Mouse (Mus musculus): ENCODE data around the gene Mvb12b. TPM values are rescaled to one million over a fixed set of nuclear protein-coding genes. Genes with fewer than 3 reads are reported as not detected.

The Mvb12b gene
- polyA plus RNA-seq, 1 experiment: 13.6 TPM

DNA sequence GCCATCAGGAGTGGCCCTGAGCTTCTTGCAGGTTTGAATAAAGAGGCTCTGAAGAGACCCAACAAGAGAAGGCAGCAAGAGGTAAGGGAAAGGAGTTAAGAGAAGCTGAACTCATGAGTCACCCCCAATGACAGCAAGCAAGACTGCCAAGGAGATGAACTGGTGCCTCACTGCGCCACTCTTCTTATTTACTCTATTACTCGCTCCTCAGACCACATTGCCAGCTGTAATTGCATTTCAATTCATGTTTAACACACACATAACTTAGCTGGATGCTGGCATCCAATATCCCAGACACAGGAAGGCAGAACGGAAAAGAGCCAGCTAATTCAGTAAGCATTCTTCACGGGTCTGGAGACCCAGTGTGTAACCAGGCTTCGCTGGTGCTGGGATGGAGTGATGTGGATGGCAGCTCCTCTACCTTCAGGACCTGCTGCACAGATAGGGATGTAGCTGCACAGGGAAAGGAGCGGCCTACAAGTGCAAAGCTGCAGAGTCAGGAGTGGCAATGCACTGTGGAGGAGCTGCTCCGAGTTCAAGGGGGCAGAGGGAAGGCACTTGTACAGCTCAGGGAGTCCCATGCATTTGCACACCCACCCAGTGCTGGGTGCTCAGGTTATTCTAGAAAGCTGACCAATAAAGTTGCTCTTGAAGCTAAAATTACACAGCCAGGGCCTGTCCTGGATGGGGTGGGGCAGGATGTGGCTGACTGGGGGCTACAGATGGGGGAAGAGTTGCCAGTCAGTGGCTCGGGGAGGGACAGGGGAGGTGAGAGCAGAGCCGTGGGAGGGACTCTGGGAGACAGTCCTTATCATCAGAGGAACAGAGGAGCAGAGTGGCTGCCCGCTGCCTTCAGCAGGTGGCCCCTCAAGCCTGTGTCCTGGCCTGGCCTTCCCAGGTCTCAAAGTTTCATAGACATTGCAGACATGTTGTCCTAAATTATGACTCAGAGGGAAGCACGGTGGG, 34.5 kb downstream of the Mvb12b start:
- WGBS: 66% methylated on average over 11 of the region's 11 CpGs
- DNase-seq (ENCODE audit: low read depth in 1 of 2, low spot score in 2 of 2): no peak

DNA sequence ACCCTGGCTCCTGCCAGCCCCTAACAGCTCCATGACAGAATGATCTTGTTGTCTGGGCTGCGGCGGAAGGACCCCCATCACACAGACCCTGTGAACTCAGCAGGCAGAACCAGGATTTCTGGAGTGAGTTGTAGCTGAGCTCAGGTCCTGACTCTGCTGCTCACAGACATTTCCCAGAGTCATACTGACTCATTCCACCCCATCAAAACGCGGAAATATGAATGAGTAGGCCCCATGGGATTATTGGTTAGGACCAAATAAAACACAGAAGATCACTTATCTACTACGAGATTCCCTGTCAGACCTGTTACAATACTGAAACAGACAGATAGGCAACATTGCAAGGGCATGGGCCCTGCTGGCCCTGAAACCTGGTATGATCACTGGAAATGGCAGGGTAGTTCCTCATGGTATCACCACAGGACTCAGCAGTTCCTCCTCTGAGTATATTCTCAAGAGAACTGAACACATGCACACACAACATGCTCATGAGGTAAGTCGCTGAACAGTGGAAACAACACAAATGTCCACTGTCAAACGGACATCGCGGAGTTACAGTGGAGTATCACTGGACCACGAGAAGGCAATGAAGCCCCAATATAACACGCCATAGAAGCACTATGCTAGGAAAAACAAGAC, 40.4 kb downstream of the Mvb12b start:
- DNase-seq (ENCODE audit: low read depth in 1 of 2, low spot score in 2 of 2): no peak
- peaks cover 10% of the 10 kb centered on the region; the same call in 1 of the 2 replicates for H3K4me1 ChIP-seq (ENCODE audit: control insufficient read depth, insufficient read depth, insufficient read length)
- WGBS: 53% methylated on average over 11 of the region's 11 CpGs
- no peak overlapping the region for H3K4me3 ChIP-seq (ENCODE audit: extremely low read depth, insufficient read depth, insufficient read length)
- H3K27ac ChIP-seq (ENCODE audit: insufficient read depth, low read length): no peak overlapping the region
- H3K27me3 ChIP-seq (ENCODE audit: control insufficient read depth, insufficient read depth, low read length): no peaks in the 10 kb centered on the region
- no peaks in the 10 kb centered on the region for H3K36me3 ChIP-seq (ENCODE audit: control insufficient read depth, insufficient read depth, low read length)
- TF ChIP-seq POLR2A (IDR thresholded peaks at IDR 0.05; ENCODE audit: low read depth, low read length) (no peak), CTCF (IDR thresholded peaks at IDR 0.05; ENCODE audit: extremely low read depth, insufficient read depth, insufficient read length, insufficient replicate concordance) (no peak)

More for the DNA sequence above, 34.5 kb downstream of the Mvb12b start:
- no peaks in the 10 kb centered on the region for H3K27me3 ChIP-seq (ENCODE audit: control insufficient read depth, insufficient read depth, low read length)
- peaks cover 4% of the 10 kb centered on the region; the same call in 1 of the 2 replicates for H3K4me1 ChIP-seq (ENCODE audit: control insufficient read depth, insufficient read depth, insufficient read length)
- no peak for TF ChIP-seq POLR2A (IDR thresholded peaks at IDR 0.05; ENCODE audit: low read depth, low read length)
- TF ChIP-seq CTCF (IDR thresholded peaks at IDR 0.05; ENCODE audit: extremely low read depth, insufficient read depth, insufficient read length, insufficient replicate concordance): no peak
- H3K27ac ChIP-seq (ENCODE audit: insufficient read depth, low read length): no peak overlapping the region; the same call in 1 of the 2 replicates
- H3K4me3 ChIP-seq (ENCODE audit: extremely low read depth, insufficient read depth, insufficient read length): no peak overlapping the region
- H3K36me3 ChIP-seq (ENCODE audit: control insufficient read depth, insufficient read depth, low read length): no peaks in the 10 kb centered on the region

DNA sequence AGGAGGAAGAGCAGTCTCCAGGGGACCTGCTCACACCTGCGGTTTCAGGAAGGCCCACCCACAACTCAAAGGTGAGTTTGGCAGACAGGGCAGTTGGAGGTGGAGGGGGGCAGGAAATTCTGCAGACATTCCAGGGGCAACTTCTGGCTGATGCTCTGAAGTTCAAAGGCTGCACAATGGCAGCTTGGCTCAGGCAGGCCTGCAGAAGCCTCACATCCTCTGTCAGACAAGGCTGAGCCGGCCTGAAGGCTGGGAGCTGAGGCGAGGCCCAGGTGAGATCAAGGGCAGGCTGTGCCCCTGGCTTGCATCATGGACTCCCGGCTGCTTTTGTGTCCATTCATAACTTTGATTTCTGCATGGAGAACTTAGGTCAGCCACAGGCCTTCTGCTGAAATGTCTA, 41.1 kb downstream of the Mvb12b start:
- TF ChIP-seq CTCF (IDR thresholded peaks at IDR 0.05; ENCODE audit: extremely low read depth, insufficient read depth, insufficient read length, insufficient replicate concordance) (no peak), POLR2A (IDR thresholded peaks at IDR 0.05; ENCODE audit: low read depth, low read length) (no peak)
- Histone ChIP-seq H3K4me1 (ENCODE audit: control insufficient read depth, insufficient read depth, insufficient read length) (peaks cover 10% of the 10 kb centered on the region; the same call in 1 of the 2 replicates), H3K4me3 (ENCODE audit: extremely low read depth, insufficient read depth, insufficient read length) (no peak overlapping the region), H3K36me3 (ENCODE audit: control insufficient read depth, insufficient read depth, low read length) (no peaks in the 10 kb centered on the region), H3K27me3 (ENCODE audit: control insufficient read depth, insufficient read depth, low read length) (no peaks in the 10 kb centered on the region), H3K27ac (ENCODE audit: insufficient read depth, low read length) (no peak overlapping the region)
- 54% methylated on average over 4 of the region's 4 CpGs for WGBS
- no peak for DNase-seq (ENCODE audit: low read depth in 1 of 2, low spot score in 2 of 2)

DNA sequence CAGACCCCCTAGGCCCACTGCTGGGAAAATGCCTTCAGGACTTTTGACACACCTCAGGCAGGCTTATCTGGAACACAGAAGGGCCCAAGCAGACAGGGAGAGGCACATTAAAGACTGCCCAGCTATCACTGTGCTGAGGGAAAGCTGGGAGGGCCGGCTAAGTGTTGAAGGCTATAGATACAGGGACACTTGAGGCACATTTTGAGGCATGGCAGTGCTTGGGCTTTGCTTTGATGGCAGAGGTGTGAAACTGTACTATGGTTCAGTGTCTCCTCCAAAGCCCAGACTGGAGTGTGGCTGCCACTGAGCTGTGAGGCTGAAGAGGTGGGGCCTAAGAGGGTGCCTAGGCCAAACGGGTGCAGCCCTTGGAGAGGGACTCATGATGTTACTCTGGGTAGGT, 44.1 kb downstream of the Mvb12b start:
- TF ChIP-seq CTCF (IDR thresholded peaks at IDR 0.05; ENCODE audit: extremely low read depth, insufficient read depth, insufficient read length, insufficient replicate concordance) (no peak), POLR2A (IDR thresholded peaks at IDR 0.05; ENCODE audit: low read depth, low read length) (no peak)
- Histone ChIP-seq H3K4me1 (ENCODE audit: control insufficient read depth, insufficient read depth, insufficient read length) (peaks cover 10% of the 10 kb centered on the region; the same call in 1 of the 2 replicates), H3K27ac (ENCODE audit: insufficient read depth, low read length) (peak overlapping the region; percentile 37; the same call in 1 of the 2 replicates), H3K4me3 (ENCODE audit: extremely low read depth, insufficient read depth, insufficient read length) (no peak overlapping the region), H3K27me3 (ENCODE audit: control insufficient read depth, insufficient read depth, low read length) (no peaks in the 10 kb centered on the region), H3K36me3 (ENCODE audit: control insufficient read depth, insufficient read depth, low read length) (no peaks in the 10 kb centered on the region)
- DNase-seq (ENCODE audit: low read depth in 1 of 2, low spot score in 2 of 2): no peak
- WGBS: 69% methylated on average over 2 of the region's 2 CpGs

DNA sequence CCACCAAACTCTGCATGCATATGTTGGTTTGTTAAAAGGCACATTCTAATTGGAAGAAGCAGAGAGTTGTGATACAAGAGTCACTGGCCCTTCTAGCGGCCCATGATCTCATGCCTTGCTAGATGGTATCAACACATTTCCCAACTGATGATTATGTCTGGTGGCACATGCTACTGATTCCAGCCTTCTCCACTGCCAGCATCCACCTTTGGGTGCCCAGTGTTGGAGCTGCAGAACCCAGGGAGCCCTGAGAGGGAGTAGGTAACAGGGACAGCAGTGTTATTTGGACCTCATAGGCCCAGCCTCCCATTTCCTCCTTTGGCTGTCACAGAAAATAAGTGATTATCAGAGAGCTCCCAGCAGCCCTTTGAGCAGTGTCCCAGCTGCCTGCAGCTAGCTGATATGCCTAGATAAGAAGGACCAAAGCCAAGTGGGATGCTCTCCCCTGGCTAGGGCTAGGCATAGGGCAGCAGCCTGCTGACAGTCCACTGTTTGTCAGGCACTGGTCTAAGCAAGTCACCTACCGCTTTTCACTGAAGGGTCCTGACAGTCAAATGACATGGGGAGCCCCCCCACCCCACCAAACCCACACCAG, 44.7 kb downstream of the Mvb12b start:
- Histone ChIP-seq H3K27me3 (ENCODE audit: control insufficient read depth, insufficient read depth, low read length) (no peaks in the 10 kb centered on the region), H3K4me1 (ENCODE audit: control insufficient read depth, insufficient read depth, insufficient read length) (peaks cover 10% of the 10 kb centered on the region; the same call in 1 of the 2 replicates), H3K27ac (ENCODE audit: insufficient read depth, low read length) (peak overlapping the region; percentile 37; the same call in 1 of the 2 replicates), H3K36me3 (ENCODE audit: control insufficient read depth, insufficient read depth, low read length) (no peaks in the 10 kb centered on the region), H3K4me3 (ENCODE audit: extremely low read depth, insufficient read depth, insufficient read length) (no peak overlapping the region)
- no peak for DNase-seq (ENCODE audit: low read depth in 1 of 2, low spot score in 2 of 2)
- no peak for TF ChIP-seq POLR2A (IDR thresholded peaks at IDR 0.05; ENCODE audit: low read depth, low read length)
- WGBS: 83% methylated on average over 2 of the region's 2 CpGs

DNA sequence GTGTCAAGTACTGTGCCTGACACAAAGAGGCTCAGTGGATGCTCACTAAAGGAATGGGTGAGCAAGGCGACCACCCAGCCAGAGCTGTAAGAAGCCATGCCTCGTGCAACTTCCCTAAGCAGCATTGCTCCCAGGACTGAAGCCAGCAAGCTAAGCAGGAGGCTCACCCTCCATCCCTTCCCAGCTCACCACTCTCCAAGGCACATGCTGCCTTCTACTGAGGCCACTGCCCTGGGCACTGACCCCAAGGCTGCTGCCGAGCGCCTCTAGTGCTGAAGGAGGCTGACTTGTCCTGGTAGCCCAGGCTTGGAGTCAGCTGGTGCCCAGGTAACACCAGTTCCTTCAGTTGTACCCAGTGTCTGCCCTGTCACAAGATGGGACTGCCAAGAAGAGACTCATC, 45.8 kb downstream of the Mvb12b start:
- DNase-seq (ENCODE audit: low read depth in 1 of 2, low spot score in 2 of 2): no peak
- TF ChIP-seq POLR2A (IDR thresholded peaks at IDR 0.05; ENCODE audit: low read depth, low read length) (no peak), CTCF (IDR thresholded peaks at IDR 0.05; ENCODE audit: extremely low read depth, insufficient read depth, insufficient read length, insufficient replicate concordance) (no peak)
- Histone ChIP-seq H3K4me3 (ENCODE audit: extremely low read depth, insufficient read depth, insufficient read length) (no peak overlapping the region), H3K27ac (ENCODE audit: insufficient read depth, low read length) (no peak overlapping the region), H3K36me3 (ENCODE audit: control insufficient read depth, insufficient read depth, low read length) (no peaks in the 10 kb centered on the region), H3K4me1 (ENCODE audit: control insufficient read depth, insufficient read depth, insufficient read length) (peaks cover 6% of the 10 kb centered on the region; the same call in 1 of the 2 replicates), H3K27me3 (ENCODE audit: control insufficient read depth, insufficient read depth, low read length) (no peaks in the 10 kb centered on the region)
- WGBS: 79% methylated on average over 4 of the region's 4 CpGs
